Mouse (Mus musculus): Measurements from ENCODE around the gene Ralgps2.

GRCm38 (mm10) chr1:156763280-156763679 lies 176.1 kb downstream of the Ralgps2 start:
- TF ChIP-seq CTCF (conservative IDR thresholded peaks at IDR 0.05; ENCODE audit: insufficient read depth, insufficient read length, low read depth, low read length) (no peak), POLR2A (IDR thresholded peaks at IDR 0.05; ENCODE audit: low read depth, low read length) (no peak)
